Mouse (Mus musculus) ovary, postnatal 36 days (tissue): ENCODE results near the gene Acox3.
A peak's percentile ranks its signal among the peaks of the same experiment; 100 is the strongest.

Experiments
- DNase-seq: peaks from one replicate; pipeline ENCODE4 v3.0.0; 2022; ENCODE audit warnings: low spot score, mixed read lengths

Acox3 gene

GRCm38 (mm10) chr5:35582445-35583220 is at the start of gene Acox3:
TSS of gene Acox3 (plus strand) at chr5:35583040.
- DNase-seq: peak; percentile 94

- DNase-seq: no peak
Observed at GRCm38 (mm10) chr5:35536271-35536670, 46.6 kb upstream of the Acox3 start.

GRCm38 (mm10) chr5:35537474-35537873 is 45.4 kb upstream of the Acox3 start:
- no peak for DNase-seq

- no peak for DNase-seq
Observed at GRCm38 (mm10) chr5:35538022-35538421, 44.8 kb upstream of the Acox3 start.

- DNase-seq: no peak
Observed at GRCm38 (mm10) chr5:35539576-35539975, 43.3 kb upstream of the Acox3 start.

- DNase-seq: no peak
Observed at GRCm38 (mm10) chr5:35540555-35540954, 42.3 kb upstream of the Acox3 start.

GRCm38 (mm10) chr5:35541059-35541790 is 41.6 kb upstream of the Acox3 start:
- DNase-seq: no peak

- DNase-seq: no peak
Observed at GRCm38 (mm10) chr5:35546127-35546526, 36.7 kb upstream of the Acox3 start.

GRCm38 (mm10) chr5:35551855-35552837 is 30.7 kb upstream of the Acox3 start:
- DNase-seq: peak; percentile 22

GRCm38 (mm10) chr5:35552838-35553539 is 29.9 kb upstream of the Acox3 start:
- DNase-seq: no peak

- DNase-seq: no peak
Observed at GRCm38 (mm10) chr5:35556393-35556792, 26.4 kb upstream of the Acox3 start.

GRCm38 (mm10) chr5:35557946-35558621 is 24.8 kb upstream of the Acox3 start:
- no peak for DNase-seq

- no peak for DNase-seq
Observed at GRCm38 (mm10) chr5:35559447-35559846, 23.4 kb upstream of the Acox3 start.

GRCm38 (mm10) chr5:35562616-35563015 is 20.2 kb upstream of the Acox3 start:
- DNase-seq: no peak

- peak; percentile 75 for DNase-seq
Observed at GRCm38 (mm10) chr5:35563449-35563848, 19.4 kb upstream of the Acox3 start.

GRCm38 (mm10) chr5:35565217-35565616 is 17.6 kb upstream of the Acox3 start:
- DNase-seq: no peak

- DNase-seq: no peak
Observed at GRCm38 (mm10) chr5:35566632-35567031, 16.2 kb upstream of the Acox3 start.

- no peak for DNase-seq
Observed at GRCm38 (mm10) chr5:35571546-35571945, 11.3 kb upstream of the Acox3 start.

- DNase-seq: peak; percentile 90
Observed at GRCm38 (mm10) chr5:35574653-35575599, 7.9 kb upstream of the Acox3 start, which contains the start of gene Trmt44. TSS of gene Trmt44 (minus strand) at chr5:35575070.
